Mouse (Mus musculus): ENCODE results near the gene Wdr70.

DNA sequence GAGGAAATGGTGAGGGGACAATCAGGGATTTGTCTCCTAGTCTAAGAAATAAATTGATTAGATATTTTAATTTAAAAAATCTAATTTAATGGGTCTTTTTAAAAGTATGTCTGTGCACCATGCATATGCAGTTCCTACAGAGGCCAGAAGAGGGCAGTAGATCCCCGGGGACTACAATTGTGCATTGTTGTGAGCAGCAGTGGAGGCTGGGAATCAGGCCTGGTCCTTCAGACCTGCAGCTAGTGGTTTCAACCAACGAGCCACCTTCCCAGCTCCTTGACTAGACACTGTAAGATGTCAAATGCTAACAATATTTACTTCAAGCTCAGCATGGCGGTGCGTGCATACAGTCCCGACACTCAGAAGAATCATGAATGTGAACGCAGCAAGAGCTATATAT, 199.7 kb downstream of the Wdr70 start:
- TF ChIP-seq GATA1 (IDR thresholded peaks at IDR 0.05; ENCODE audit: borderline replicate concordance, low read length) (no peak), FLI1 (IDR thresholded peaks at IDR 0.05; ENCODE audit: low read length) (no peak)
